Mouse (Mus musculus): ENCODE data around the gene Tecta.
A peak's percentile ranks its signal among the peaks of the same experiment; 100 is the strongest.

Gene Tecta

DNA sequence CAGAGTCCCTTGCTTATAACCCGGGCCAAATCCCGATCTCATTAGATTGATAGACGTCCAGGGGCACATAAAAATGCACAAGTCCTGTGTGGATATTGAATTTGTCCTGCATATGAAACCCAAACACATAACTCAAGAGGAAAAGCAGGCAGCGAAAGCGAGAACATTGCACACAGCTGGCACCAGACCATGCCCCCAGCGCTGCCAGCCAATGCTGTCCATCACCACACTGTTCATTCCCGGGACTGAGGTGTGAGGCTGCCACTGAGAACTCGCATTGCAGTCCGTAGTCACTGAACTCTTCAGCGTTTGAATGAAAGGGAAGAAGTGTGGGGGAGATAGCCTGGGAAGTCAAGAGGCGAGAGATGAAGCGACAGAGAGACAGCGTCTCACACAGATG, 14.1 kb downstream of the Tecta start:
- DNase-seq, result no peak

DNA sequence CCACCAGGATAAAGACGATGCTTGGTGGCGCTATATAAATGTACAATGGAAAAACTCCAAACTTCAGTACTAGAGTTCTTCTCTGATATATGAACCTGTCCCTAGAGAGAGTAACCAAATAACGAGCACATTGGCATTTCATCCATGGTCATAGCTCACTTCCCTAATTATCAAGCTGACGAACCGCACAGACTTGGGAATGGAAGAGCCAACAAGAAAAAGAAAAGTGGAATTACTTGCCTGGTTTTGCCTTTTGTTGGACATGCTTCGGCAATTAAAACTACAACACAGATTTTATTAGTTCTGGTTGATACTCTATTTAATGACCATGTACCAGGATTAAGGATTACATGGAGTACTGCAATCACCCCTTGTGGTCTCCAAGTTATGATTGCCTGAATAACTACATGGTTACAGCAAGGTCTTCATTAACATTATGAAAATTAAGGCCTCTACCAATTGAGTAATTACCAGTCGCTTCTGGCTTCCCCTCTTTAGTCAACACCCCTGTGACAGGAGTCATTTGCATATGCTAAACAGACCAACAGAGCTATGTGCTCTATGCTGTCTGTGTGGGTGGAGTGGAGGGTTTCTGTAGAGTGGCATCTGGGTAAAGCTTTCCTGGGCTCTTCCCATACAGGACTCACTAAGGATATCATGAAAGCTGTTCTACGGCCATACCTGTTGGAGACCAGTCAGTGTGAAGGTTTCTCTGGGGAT, 16.9 kb downstream of the Tecta start:
- no peak for DNase-seq

DNA sequence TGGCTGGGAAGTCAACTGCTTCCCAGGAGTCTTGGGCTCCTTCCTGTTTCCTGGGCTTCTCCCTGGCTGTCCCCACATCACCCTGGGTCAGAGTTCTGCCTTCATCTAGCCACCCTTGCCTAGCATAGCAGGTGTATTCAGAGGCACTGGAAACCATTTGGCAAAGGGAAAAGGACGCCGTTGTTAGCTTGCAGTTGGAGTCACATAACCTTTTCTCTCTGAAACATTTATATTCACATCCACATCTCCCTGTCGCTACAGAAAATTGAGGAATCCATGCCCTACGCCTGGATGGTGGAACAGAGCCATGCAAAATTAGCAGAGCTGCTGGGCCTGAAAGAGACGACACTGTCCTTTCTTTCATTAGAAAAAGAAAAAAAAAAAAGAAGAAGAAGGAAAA, 17.7 kb downstream of the Tecta start:
- no peak for DNase-seq

DNA sequence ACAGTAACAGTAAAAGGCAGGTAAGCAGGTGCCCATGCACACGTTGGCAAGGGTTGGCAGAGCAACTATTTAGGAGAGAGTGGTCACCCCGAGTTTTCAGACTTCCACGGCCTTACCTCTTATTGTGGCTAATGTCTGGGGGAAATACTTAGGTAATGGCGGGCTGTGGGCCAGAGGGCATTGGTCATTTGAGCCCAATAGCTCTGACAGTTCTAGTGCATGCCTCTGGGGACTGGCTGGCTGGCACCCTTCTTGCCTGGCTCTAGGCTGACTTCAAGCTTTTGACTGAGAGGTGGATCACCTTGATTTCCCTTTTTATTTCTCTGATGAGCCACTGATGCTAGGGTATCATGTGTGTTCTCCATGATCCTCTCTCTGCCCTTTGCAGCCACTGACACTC, 21.7 kb downstream of the Tecta start:
- DNase-seq, result no peak

DNA sequence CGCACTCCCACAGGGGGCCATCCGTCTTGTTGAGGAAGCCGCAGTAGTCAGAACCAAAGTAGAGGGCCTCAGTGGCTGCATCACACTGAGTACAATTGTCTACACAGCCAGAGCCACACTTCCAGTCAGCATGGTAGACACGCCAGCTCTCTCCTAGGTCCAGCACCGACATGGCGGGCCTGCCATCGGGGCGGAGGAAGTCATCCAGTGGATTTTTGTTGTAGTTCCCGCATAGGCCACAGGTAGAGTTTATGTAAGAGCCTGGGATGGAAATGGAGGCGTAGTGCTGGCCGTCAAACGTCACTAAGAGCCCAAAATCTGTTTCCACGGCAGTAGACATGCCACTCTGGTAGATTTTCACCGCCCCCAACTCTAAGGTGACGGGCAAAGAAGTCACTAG, 22.1 kb downstream of the Tecta start:
- no peak for DNase-seq

DNA sequence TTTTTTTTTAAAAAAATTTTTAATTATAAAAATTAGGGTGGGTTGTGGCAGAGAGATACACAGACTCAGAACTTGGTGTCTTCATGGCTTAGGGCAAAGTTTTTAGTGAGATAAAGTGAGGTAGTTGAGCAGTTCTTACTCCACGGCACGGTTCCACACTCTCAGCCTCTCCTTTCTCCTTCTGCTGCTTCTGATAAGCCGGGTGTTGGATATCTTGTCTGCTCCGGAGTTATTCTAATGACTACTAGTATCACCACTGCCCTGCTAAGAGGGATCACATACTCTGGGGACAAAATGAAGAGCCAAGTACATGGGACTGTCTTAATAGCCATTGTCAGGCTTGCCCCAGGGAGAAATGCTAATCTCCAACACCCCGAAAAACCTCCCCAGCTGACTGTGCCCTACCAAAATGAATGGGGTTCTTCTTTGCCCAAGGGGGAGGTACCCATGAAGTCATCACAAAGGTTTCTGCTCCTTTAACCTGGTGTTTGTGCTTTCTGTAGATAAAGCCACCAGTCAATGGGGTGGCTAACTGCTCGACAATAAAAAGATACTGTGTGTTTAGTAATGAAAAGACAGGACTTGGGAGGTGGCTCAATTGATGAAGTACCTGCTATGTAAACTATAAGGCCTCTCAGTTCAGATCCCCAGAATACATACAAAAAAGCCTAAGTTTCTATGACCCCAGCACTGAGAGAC, 27.9 kb downstream of the Tecta start:
- DNase-seq, result no peak

DNA sequence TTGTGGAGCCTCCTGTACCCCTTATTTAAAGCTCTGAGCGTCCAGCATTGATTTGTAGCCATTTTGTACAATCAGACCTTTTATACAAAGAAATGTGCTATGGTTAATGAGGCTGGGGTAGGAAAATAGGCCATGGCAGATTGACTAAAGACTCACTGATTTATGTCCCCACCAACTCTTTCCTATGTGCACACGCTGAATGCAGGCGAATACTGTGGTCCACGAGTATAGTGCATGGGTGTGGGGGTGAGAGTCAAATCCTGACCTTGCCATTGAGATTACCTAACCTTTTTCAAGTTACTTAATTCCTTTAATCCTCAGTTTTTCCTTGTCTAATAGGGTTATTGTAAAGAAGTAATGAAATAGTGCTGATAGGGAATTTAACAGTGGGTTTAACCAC, 42.1 kb downstream of the Tecta start:
- no peak for DNase-seq

DNA sequence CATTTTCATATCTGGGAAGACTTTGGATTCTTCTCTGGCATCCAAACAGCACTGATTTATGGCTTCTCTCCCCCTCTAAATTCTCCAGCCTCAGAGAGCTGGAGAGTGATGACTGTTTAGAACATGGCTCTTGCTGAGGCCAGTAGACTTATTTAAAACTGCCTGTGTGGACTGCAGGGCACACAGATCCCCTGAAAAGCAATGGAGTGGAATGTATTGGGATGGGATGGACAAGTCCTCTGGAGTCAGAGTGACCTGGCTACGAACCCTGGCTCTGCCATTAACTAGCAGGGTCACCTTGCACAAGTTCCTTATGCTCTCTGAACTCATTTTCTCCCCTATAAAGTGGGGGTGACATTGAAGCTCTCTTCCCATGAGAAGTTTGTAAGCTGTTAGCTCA, 44.9 kb downstream of the Tecta start:
- no peak for DNase-seq

DNA sequence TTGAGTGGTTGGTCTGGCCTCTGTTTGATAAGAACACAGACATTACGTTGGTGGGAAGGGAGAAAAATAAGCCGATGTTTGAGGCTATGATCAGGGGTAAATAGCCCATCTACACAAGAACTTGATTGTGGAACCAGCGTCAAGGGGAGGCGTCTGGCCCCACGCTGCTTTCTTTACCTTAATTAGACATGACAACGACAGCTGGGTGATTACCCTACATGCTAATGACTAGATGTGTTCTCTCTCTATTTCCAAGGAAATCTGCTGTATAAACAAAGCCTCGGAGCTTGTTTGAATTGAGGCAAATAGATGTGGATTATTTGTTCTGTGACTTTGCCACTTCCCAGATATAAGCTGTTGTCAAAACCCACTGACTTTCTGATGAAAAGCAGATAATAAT, 49.9 kb downstream of the Tecta start:
- no peak for DNase-seq

DNA sequence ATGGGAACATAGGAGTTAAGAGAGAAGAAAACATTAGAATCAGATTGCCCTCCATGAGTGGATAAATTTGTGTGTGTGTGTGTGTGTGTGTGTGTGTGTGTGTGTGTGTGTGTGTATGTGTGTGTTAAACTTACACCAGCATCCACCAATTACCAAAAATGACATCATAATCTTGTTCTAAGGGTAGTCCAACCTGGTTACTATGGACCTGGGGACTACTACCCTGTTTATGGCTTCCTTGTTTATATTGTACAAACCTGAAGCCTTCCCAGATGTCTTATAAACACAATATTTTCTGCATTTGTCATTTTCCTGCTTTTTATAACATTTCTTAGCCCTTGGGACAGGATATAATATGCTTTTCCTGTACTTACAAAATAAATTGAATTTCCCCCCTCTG, 53.4 kb downstream of the Tecta start:
- DNase-seq, result no peak

DNA sequence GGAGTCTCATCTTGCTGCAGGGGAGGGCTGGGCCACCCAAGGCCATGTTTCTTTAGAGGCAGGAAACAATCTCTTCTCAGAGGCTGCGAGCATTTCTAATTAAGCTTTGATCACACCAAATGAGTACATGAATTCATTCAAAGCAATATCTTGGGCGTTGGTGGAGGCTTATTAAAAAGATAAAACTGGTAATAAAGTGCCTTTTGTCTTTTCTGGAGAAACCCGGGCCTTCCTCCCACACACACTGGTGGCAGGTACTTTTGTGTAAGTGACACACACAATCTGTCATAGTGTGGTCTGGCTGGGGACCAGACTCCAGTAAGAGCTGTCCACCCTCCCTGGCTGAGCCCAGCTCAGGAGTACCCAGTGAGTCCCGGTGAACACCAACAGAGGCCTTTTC, 60.6 kb downstream of the Tecta start:
- DNase-seq, result no peak

DNA sequence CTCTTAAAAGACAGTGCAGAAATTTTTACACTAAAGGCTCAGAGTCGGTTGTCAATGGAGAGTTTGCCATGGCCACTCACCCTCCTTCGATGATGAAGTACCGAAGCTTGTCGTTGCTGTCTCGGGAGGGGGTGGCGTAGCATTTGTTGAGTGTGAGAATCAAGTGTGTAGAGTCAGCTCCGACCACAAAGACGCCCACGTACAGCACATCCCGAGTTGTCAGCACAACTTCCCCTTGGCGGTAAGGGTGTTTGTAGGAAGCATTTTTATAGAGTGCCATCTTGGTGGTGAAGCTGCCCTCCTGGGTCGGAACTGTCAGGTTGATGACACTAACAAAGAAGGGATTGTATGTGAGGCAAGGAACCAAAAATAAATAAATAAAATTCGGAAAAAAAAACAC, 62.7 kb downstream of the Tecta start:
- no peak for DNase-seq

DNA sequence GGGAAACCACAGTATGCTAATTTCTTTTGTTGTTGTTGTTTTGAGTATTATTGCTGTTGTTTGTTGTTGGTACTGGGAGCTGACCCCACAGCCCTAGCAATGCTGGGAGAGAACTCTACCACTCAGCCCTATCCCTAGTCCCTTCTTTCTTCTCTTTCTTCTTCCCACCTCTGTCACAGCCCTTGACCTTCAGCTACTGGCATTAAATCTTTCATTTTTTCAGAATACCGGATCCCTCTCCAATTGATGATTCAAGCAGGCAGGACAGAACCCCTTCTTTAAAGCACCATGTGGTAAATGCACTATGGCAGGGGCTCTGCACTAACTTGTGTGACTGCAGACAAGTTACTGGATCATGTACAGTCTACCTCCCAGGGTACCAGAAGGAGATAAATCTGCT, 63.2 kb downstream of the Tecta start:
- DNase-seq, result no peak

DNA sequence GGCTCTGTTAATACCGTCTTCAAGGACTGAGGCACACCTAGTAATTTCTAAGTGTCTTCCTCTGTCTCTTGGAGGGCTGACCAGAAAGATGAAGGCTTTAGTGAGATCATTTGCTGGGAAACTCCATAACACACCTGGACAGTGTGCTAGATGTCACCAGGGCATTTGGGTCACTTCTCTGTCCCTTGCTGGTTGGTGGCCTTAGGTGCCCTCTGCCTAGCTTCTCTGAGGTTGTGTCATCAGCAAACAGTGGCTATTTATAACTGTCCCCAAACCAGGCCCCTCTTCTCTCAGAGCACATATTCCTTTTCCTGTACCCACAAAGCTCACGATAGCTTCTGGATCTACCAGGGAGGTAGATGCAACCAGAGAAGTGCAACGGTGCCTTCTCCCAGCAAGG, 64.8 kb downstream of the Tecta start:
- no peak for DNase-seq

DNA sequence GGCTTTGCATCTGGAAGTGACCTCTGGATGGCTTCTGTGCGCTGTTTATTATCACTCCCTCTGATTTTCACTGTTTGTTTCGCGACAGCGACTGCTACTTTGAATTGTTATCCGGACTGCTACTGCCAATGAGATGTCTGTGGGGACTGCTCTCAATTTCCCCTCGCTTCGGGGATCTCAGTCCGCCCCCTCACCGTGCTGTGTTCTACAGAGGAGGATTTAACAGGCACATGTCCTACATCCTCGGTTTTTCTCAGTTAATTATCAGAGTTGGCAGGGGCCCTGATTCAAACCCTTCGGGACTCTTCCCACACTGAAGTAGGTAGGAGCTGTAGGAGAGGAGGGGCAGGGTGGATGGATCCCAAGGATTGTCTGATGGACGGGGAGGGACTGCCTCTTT, 67.0 kb downstream of the Tecta start:
- DNase-seq, result no peak

DNA sequence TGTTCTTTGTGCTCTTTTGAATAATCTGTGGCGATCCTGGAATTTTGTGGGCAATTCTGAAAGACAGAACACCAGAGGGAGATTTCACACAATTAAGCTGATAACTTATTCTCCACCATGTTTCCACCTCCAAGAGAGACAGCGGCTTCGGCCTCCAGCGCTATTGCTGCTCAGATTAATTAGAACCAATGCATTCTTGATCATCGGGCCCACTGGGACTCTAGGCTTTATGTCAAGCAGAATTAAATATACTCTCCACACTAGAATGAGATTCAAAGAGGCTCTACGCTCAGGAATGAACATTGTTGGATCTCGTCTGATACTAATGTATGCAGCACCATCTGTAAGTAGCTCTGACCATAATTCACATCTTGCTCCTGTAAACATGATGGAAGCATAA, 68.4 kb downstream of the Tecta start:
- no peak for DNase-seq

DNA sequence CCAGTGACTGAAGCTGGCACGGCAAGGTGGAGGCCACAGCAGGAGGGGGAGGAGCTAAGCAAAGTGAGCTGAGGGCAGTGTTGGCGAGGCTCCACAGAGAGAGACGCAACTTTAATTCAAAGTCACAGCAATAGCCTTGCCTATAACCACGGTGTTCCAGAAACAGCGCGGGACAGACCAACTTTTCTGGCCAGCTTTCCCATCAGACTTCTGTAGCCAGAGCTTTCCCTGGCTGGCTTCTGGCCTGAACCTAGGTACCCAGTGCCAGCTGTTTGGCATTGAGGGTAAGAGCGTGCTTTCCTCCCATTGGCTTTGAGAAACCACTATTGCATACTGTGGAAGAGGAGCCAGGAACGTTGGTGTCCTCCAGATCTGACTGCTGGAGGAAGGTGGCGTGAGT, 70.0 kb downstream of the Tecta start:
- no peak for DNase-seq

DNA sequence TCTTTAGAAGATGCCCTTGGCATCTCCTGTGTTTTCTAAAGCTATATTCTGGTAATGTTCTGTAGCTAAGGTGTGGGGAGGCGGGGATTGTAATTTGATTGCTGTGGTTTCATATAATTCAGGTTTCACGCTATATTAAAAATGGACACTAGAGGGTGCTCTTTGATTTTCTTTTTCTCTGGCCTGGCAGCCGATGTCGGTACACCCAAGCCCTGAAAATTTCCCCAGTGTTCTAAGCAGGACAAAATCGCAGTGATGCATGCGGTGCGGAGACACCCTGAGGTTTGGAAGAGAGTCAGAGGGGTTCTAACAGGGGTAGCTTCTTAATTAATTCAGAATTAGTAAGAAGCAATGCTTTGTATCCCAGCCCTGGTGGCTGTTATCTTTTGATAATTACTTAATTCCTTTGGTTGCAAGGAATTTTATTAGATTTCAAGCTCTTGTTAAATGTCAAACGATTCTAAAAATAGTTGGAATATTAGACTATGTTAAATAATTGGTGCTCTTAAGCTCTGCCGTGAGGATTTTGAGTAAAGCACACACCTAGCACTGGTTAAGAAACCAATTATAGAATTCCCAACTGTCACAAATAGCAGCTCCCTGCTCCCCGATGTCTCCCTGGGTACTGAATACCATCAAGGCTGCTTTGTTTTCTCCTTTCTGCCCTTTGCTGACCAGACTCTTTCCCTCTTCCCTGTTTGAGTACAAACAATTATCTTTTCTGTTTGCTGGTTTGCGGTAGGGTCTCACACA, 72.9 kb downstream of the Tecta start:
- no peak for DNase-seq

DNA sequence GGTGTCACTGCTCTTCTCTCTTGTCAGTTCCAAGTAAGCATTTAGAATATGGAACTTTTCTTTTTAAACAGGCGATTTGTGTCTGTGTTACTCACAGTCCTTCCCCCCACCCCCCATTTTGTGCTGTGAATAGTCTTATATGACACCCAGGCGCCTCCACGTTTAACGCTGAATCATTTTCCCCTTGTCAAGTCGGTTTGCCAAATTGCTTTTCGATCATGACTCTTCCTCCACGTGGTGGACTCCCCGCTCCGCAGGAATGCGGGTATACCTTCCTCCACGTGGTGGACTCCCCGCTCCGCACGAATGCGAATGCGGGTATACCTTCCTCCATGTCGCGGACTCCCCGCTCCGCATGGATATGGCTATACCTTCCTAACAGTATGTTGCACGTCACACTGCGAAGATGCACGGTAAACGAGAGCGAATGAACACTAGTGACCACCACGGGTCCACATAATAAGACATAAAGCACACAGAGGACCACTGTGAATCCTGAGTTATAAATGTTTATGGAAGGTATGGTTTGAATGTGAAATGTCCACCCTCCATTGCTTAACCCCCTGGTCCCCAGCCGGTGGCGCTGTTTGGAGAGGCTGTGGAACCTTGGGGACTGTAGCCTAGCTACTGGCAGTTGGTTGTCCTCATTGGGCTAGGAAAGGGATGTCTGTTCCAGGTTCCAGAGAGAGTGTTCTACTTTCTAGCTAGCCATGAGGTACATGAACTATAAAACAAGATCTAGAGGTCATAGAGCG, 74.9 kb downstream of the Tecta start:
- DNase-seq, result peak; percentile 35

DNA sequence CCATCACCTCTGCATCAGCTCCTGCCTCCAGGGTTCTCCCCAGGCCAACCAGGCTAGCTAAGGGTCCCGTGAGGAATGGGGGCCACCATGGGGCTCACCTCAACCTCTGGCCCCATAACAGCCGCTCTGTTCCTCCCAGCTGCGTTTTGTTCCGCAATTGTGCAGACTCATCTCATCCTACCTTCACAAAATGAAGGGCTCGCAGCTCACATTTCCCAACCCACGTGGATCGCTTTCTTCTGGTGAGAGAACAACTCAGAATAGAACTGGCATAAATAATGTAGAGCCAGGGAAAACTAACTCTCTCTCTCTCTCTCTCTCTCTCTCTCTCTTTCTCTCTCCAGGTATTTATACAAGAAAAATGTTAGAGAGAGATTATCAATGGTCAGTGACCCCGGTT, 76.5 kb downstream of the Tecta start:
- no peak for DNase-seq

DNA sequence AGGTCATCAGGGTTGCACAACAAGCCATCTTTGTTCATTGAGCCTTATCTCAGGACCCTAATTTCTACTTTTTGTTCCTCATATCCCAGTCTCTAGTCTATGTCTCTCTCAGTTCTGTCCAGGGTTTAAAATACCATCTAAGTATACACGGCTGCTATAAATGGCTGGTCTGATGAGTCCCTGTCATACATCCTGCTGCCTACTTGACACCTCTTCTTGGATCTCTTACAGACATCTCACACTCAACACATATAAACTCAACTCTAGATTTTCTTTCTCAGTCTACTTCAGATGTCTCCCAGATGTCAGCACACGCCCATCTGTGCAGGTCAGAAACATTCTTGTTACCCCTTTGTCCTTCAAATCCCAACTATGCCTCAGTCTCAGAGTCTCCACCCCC, 78.3 kb downstream of the Tecta start:
- no peak for DNase-seq

DNA sequence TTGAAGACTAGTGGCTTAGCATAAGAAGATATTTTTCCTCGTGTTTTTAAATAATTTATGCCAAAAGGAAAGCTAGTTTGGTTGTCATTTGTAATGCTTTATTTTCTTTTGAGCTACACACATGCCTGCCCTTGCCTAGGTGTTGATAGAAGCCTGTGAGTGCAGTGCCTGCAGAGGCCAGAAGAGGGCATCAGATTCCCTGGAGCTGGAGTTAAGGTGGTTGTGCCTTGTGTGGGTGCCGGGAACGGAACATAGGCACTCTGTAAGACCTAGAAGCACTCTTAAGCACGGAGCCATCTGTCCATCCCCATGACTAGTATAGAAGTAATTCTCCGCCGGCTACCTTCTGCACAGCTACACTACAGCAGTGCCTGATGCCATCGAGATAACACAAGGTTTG, 79.1 kb downstream of the Tecta start:
- no peak for DNase-seq

DNA sequence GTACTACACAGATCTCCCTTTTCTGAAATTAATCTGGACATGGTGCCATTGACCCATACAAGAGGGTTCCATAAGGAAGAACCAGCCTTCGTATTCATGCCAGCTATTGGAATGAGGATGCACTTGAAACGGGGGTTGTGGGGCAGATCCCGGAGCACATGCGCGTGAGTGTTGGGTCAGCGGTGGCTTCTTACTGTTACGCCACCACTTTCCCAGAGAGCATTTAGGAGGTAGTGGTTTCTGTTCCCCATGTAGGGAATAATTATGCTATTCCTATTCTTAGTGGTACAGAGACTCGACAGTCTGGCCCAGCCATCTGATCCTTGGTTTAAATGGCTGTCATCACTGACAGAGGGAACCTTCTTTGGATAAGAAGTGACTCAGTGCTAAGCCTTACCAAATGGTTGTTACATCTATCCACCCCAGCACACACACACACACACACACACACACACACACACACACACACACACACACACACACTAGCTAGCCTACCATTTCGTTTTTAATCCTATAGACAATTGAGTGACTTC, 81.2 kb downstream of the Tecta start:
- DNase-seq, result no peak

Measured in right cerebral cortex, postnatal 25 days (tissue).